Mouse (Mus musculus) cerebellum, adult 9-10 months (tissue): ENCODE results near the gene Wnt3a.
A peak's percentile ranks its signal among the peaks of the same experiment; 100 is the strongest.
"Not testable (repeated sequence)": the region's sequence is repeated elsewhere in the genome, so short reads cannot be mapped to it uniquely, and the experiment has no call there.

Source experiments
- DNase-seq: peaks from one replicate; pipeline ENCODE4 v3.0.0; 2022

Gene Wnt3a

DNA sequence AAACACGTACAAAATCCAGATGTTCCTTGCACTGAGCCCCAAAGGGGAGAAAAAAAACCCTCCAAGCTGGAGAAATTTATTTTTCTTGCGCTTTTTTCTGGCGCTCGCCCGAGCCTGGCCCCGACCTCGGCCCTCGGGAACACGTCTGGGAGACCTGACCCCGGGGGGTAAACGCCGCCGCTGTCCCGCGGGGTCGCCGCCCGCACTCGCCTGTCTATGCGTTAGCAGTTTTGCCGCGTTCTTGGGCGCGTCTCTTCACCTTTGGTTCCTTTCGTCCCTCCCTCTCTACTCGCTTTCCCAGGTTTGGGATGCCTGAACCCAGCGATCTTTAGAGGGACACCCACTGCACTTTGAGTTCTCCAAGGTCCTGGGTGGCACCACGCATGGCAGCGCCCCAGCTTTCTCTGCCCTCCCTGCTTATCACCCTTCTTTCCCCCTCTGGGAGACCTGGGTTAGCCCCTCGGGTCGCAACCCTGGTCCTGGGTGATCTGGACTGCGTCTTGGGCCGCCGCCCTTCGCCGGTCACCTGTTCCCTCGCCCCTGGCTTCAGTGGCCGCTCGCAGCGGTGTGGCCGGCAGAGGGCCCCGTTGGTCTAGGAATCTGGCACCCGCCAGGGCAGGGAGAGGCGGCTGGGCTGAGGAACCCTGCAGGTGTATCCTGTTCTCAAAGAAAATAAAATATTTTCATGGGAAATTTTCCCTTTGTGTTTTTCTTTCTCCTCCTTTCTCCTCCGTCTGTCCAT lies 17.0 kb upstream of the Wnt3a start:
- peak; percentile 67 for DNase-seq

DNA sequence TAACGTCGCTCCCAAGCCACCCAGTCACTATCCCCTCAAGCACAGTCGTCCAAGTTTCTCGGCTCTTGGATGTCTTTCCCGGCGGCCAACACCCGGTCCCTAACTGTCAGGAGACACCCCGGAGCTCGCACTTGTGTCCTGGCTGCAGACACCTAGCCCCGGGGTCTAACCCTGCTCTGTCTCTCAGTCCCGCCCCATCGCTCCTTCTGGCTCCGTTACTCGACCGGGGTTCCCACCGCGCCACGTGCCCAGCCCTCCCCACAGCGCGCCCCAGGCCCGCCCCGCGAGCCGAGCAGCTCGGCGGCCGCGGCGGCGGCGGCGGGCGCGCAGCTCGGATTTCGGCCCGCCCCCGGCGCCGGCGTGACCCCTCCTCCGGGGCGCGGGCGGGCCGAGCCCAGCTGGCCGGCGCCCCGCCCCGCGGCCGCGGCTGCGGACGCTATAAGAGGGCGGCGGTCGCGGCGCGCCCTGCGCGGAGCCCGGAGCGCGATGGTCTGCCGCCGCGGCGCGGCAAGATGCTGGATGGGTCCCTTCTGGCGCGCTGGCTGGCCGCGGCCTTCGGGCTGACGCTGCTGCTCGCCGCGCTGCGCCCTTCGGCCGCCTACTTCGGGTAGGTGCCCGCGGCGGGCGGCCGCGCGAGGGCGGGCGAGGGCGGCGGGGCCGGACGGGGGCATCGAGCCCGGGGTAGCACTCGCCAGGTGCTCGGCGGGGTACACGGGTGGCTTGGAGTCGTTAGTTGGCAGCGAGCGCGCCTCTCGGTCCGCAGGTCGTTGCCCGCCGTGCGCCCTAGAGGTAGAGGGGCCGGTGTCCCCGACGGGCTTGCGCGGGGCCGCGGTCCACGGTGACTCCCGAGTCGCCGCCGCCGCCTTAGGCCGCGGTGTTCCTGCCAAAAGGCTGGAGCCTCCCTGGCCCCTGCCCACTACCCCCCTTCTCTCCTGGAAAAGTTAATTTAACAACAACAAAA lies 16.2 kb upstream of the Wnt3a start, which contains the start of gene Wnt9a:
TSS of gene Wnt9a (plus strand) at position 468 of the 961 bp plus-strand sequence.
- no peak for DNase-seq

GRCm38 (mm10) chr11:59305821-59306215 lies 15.3 kb upstream of the Wnt3a start:
- DNase-seq = no peak

DNA sequence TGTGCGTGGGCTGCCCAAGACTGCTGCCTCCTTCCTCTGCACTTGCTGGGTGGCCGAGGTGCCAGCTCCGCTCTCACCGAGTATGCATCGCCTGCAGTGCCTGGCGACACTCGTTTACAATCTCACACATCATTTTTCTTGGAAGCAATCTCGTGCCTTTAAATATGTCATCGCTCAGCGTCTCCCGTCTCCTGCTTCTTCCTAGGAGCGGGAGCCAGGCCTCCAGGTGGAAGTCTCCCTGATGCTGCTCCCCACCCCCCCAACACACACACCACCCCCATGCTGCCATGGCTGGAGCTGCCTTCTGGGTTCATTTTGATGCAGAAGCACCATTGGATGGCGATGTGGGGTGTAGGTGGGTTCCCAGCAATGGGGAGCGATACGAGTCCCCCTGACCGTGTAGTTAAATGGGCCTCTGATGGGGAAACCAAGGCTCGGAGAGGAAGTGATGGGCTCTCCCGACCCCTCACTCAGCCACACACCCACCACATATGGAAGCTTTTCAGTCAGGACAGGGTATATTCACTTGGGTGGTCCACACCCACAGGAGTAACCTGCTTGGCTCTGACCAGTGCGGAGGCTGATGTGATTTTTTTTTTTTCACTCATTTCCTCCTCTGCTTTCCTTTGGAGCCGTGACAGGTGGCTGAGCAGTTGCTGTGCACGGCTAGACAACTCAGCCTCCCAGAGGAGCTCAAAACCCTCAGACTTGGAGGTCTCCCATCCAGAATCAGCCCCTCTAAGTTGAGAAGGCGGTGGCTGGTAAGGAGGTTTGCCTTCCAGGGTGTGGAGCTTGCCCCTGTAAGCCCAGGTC lies 14.7 kb upstream of the Wnt3a start:
- DNase-seq = no peak

- peak; percentile 90 for DNase-seq
Observed at GRCm38 (mm10) chr11:59302700-59303569, 12.4 kb upstream of the Wnt3a start.

DNA sequence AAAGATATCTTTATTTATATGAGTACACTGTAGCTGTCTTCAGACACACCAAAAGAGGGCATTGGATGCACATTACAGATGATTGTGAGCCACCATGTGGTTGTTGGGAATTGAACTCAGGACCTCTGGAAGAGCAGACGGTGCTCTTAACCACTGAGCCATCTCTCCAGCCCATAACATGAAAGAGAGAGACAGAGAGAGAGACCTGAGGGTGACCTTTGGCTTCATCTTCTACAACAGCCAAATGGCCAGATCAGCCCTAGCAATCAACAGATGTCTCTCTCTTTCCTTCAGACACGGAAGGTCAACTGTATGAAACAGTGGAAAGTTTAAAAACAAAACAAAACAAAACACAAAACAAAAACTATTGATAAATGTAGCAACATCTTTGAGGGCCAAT lies 10.5 kb upstream of the Wnt3a start:
- not testable (repeated sequence) for DNase-seq

DNA sequence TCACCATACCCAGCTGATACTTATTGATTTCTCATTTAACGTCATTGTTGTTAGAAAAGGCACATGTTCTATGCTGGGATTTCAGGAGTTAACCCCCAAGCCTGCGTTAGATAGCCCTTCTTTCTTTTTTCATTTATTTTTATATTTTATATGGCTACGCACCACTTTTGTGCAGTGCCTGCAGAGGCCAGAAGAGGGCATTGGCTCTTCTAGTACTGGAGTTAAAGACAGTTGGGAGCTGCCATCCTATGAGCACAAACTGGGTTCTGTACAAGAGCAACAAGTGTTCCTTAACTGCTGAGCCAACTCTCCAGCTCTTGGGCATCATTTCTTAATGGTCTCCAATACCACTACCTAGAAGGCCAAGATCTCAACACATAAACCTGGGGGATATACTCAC lies 9.6 kb upstream of the Wnt3a start:
- DNase-seq = no peak

- peak; percentile 53 for DNase-seq
Observed at GRCm38 (mm10) chr11:59297941-59298340, 7.4 kb upstream of the Wnt3a start.

DNA sequence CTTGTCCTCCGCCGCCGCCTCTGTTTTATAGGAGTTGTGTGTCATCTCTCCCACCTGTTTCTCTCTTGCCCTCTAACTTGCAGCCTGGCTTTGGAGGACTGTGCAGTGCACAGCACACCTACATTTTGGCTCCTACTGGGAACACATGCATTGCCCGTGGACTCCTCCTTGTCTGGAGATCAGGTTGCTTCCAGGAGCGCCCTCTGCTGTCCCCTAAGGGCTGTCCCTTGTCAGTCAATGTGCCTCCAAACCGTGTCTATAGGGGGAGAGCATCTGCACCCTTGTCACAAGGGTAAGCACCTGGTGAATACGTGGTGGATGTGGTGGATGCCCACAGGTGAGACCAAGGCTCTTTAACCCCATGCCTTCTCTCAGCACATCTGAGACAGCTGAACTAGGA lies 3.1 kb upstream of the Wnt3a start:
- DNase-seq = peak; percentile 58

DNA sequence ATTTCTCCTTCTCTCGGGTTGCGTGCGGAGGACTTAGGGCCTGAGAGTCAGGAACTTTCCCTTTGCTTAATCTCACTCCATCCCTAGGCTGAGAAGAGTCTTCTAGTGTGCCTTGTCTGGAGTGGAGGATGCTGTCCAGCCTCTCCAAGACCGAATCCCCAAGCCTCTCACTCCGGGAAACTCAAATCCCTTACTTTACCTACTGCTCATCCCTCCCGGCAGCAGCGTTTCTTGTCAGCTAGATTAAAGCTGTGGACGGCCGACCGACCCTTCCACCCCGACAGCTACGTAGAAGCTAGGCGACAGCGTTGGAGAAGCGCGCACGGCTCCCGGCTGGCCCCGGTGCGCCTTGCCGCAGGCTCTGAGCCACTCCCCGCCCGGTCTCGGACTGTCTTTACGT lies 846 bp downstream of the Wnt3a start:
- no peak for DNase-seq

- no peak for DNase-seq
Observed at GRCm38 (mm10) chr11:59284146-59284545, 6.4 kb downstream of the Wnt3a start.

GRCm38 (mm10) chr11:59282933-59283332 lies 7.6 kb downstream of the Wnt3a start:
- peak; percentile 84 for DNase-seq

GRCm38 (mm10) chr11:59282111-59282510 lies 8.4 kb downstream of the Wnt3a start:
- DNase-seq = no peak

- DNase-seq = no peak
Observed at GRCm38 (mm10) chr11:59278047-59278446, 12.5 kb downstream of the Wnt3a start.

- no peak for DNase-seq
Observed at GRCm38 (mm10) chr11:59276877-59277276, 13.7 kb downstream of the Wnt3a start.

DNA sequence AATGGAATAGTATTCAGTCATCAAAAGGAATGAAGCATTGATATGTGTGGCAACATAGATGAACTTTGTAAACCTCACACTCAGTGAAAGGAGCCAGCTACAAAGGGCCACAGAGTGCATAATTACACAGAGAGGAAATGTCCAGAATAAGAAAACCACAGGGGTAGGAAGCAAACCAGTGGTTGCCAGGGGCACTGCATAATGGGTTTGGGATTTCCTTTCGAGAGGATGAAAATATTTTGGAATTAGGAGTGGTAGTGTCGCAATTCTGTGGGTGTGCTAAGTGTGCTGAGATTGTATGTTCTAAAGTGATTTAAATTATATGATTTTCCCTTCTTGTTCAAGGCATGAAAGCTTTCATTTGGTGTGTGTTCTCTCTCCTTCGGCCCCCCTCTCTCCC lies 16.4 kb downstream of the Wnt3a start:
- DNase-seq = no peak

DNA sequence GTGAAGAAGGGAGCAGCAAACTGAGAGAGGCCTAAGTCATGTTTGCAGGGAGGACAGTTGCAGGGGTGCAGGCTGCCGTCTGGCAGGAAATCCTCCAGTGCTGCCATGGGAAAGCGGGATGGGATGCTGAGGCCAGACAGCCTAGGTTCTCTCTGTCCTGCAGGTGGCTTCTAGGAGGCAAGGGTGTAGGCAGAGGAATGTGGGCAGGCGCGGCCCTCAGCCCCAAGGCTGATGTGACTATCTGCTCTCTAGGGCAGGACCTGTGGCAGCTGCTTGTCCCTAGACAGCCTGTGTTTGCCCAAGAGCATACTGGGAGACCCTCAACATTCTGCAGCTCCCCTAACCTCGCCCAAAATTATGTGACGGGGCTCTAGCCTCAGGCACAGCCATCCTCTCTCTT lies 23.8 kb downstream of the Wnt3a start:
- DNase-seq = no peak

DNA sequence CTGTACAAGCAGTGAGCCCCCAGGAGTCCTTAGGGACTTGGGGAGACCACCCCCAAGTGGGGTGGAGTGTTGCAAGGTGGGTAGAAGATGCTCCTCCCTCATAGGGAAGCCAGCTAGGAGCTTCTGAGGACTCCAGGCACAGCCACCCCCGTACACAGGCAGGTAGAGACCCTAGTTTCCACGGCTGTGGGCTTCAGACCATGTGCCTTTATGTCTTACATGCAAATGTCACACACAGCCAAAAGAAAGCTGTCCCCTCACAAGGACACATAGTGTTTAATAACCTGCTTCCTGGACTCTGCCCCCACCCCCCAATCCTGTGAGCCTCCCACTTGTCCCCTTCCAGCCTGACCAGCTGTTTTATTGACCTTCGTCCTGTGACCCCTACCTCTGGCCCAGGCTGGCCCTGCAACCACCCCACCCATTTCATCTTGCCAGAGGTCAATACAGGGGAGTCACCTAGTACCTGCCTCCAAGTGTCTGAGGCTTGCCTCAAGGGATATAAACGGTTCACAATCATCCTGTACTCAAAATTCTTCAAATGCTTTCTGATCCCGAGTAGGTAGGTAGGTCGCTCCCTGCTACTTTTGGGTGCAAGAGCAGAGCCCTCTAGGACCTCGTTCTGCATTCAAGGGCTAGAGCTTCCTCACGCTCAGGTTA lies 25.3 kb downstream of the Wnt3a start:
- no peak for DNase-seq

- no peak for DNase-seq
Observed at GRCm38 (mm10) chr11:59264593-59264992, 26.0 kb downstream of the Wnt3a start.

DNA sequence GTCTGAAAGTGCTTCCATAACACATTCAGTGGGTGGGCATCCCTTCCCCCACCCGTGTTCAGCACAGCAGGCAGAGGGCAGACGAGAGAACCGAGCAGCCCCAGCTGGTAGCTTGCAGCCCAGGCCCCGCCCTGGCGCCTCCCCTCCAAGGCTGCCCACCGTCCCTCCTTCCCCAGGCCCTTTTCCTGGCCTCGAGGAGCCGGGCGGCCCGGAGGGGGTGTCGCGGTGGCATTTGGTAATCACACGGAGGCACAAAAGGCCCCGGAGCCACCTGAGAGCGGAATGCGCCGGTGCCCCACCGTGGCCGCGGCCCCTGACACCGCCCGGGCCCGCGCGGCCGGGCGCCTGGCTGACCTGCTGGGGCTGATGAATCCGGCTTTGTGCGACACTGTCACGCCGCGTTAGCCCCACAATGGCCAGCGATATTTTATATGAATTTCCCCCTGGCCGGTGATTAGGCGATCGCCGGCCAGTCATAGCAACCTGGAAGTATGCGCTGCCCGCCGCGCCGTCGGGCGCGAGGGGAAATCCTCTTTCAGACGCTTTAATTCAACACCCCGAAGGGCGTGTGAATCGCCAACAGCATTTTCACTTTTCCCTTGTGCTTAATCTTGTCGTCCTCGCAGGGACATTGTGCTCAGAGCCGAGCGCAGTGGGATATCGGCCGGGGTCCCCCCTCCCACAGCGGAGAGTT lies 26.5 kb downstream of the Wnt3a start:
- DNase-seq = no peak

DNA sequence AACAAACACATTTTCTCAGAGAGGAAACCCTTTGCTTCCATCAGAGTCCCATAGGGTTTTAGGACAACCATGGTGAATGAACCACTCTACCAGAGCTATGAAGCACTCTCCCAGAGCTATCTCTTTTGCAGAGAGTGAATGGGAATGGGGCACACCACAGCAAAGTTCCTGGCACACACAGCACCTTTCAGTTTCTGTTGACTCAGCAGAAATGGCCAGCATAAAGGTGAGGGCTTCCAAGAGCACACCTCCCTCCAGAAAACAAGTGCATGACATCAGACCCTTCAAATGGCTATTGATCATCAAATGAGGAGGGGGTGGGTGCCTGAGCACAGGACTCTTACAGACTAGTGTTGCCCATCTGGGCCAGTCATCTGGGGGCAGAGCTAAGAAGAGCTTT lies 28.2 kb downstream of the Wnt3a start:
- no peak for DNase-seq
